Mouse (Mus musculus) kidney, embryonic 16.5 days (tissue): ENCODE data around the gene Rpgrip1. TPM values are rescaled to one million over a fixed set of nuclear protein-coding genes. Genes with fewer than 3 reads are reported as not detected.

Experiments
- ATAC-seq: fragments of 200-750 bp; cut with Nextera tagmentation; 2 replicates; pipeline ENCODE4 v1.8.0; 2017; ENCODE audit warnings: moderate TSS enrichment; ENCODE audit not compliant: low FRiP score, low TSS enrichment
- H3K27ac ChIP-seq: fragments of 300-500 bp; sonication (generic); 2 replicates; pipeline ENCODE4 v1.5.1; 2014; ENCODE audit warnings: low read length
- H3K27me3 ChIP-seq: fragments of 300-500 bp; sonication (generic); 2 replicates; pipeline ENCODE4 v1.6.1; 2014; ENCODE audit warnings: low read length, control low read depth, mixed read lengths; ENCODE audit not compliant: insufficient read depth
- H3K36me3 ChIP-seq: fragments of 300-500 bp; sonication (generic); 2 replicates; pipeline ENCODE4 v1.6.1; 2014; ENCODE audit warnings: low read length, control low read depth, mixed read lengths; ENCODE audit not compliant: insufficient read depth
- H3K4me1 ChIP-seq: fragments of 300-500 bp; sonication (generic); 2 replicates; pipeline ENCODE4 v1.6.1; 2014; ENCODE audit warnings: low read length, control low read depth, mixed read lengths; ENCODE audit not compliant: insufficient read depth
- H3K4me2 ChIP-seq: fragments of 300-500 bp; sonication (generic); replicated peaks from 2 replicates; pipeline ENCODE4 v1.6.1; 2014; ENCODE audit warnings: low read depth, low read length
- H3K4me3 ChIP-seq: fragments of 300-500 bp; sonication (generic); 2 replicates; pipeline ENCODE4 v1.5.1; 2014; ENCODE audit warnings: mild to moderate bottlenecking, low read length
- H3K9ac ChIP-seq: fragments of 300-500 bp; sonication (generic); replicated peaks from 2 replicates; pipeline ENCODE4 v1.6.1; 2014; ENCODE audit warnings: low read length
- H3K9me3 ChIP-seq: fragments of 300-500 bp; sonication (generic); 2 replicates; pipeline ENCODE4 v1.6.1; 2016; ENCODE audit warnings: low read length, control low read depth
- WGBS: fragments of 180-500 bp; shearing (Covaris S2); extraction: QIAGEN DNeasy Blood & Tissue Kit; methylation state at CpG from one replicate; pipeline ENCODE4 v1.1.7; 2014; 5-methylcytosine and 5-hydroxymethylcytosine counted together
- polyA plus RNA-seq: library from polyadenylated mRNA; unstranded; fragments of >200 nt; fragmentation: Nextera tagmentation; extraction: Ambion mirVana; gene quantifications from 2 replicates; pipeline ENCODE4 v1.2.1, GENCODE M21; 2015

Gene Rpgrip1
- polyA plus RNA-seq, 1 experiment from 2014 or later = 67.4 TPM

DNA sequence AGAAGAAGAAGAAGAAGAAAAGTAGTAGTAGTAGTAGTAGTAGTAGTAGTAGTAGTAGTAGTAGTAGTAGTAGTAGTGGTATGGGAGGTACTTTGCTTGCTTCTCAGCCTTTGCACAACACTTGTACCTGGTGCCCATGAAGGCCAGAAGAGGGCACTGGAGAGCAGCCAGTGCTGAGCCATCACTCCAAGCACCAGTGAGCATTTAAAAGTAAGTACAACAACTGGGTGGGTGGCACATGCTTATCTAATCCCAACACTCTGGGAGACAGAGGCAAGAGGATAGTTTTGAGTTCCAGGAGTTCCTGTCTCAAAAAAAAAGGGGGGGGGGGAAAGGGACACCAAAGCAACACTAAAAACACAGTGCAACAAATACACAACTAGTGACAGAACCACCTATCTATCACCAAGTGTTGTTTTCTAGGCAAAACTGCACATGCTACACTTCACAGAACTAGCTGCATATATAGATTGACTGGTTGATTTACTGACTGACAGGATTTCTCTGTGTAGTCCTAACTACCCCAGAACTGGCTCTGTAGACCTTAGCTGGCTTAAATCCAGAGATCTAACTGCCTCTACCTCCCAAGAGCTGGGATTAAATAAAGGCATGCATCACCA, 80.3 kb downstream of the Rpgrip1 start:
- H3K27me3 ChIP-seq = no peaks in the 10 kb centered on the region
- no peak overlapping the region for H3K4me2 ChIP-seq
- peaks cover 9% of the 10 kb centered on the region for H3K4me1 ChIP-seq
- 0 out of 2 replicates have a peak, but pooled peaks cover 9% of the 10 kb centered on the region for H3K36me3 ChIP-seq
- no peak overlapping the region for H3K9ac ChIP-seq
- H3K4me3 ChIP-seq = no peak overlapping the region
- H3K27ac ChIP-seq = no peak overlapping the region
- H3K9me3 ChIP-seq = no peaks in the 10 kb centered on the region
- ATAC-seq = 0 out of 2 replicates have a peak, but pooled peaks have one; percentile 42

DNA sequence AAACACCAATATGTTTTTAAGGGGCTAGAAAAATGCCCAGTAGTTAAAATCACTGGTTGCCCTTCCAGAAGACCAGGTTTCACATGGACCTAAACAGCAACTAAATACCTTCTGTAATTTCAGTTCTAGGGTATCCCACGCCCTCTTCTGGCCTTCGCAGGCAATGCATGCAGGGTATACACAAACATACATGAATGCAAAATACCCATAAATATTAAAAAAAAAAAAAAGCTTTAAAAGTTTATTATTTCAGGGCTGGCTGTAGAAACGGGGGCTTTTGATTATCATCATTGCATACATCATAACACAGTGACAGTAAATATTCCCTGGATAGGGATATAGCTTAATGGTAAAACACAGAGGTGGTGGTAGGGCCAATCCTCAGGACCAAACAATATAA, 85.2 kb downstream of the Rpgrip1 start:
- Histone ChIP-seq H3K9me3 (no peaks in the 10 kb centered on the region), H3K27ac (no peak overlapping the region), H3K9ac (no peak overlapping the region), H3K27me3 (no peaks in the 10 kb centered on the region), H3K4me1 (peaks cover 17% of the 10 kb centered on the region), H3K4me2 (peak overlapping the region; percentile 86), H3K36me3 (peaks cover 23% of the 10 kb centered on the region), H3K4me3 (peak overlapping the region; percentile 99)
- ATAC-seq = no peak
- whole genome bisulfite sequencing = 11% methylated on average over 3 of the region's 3 CpGs

DNA sequence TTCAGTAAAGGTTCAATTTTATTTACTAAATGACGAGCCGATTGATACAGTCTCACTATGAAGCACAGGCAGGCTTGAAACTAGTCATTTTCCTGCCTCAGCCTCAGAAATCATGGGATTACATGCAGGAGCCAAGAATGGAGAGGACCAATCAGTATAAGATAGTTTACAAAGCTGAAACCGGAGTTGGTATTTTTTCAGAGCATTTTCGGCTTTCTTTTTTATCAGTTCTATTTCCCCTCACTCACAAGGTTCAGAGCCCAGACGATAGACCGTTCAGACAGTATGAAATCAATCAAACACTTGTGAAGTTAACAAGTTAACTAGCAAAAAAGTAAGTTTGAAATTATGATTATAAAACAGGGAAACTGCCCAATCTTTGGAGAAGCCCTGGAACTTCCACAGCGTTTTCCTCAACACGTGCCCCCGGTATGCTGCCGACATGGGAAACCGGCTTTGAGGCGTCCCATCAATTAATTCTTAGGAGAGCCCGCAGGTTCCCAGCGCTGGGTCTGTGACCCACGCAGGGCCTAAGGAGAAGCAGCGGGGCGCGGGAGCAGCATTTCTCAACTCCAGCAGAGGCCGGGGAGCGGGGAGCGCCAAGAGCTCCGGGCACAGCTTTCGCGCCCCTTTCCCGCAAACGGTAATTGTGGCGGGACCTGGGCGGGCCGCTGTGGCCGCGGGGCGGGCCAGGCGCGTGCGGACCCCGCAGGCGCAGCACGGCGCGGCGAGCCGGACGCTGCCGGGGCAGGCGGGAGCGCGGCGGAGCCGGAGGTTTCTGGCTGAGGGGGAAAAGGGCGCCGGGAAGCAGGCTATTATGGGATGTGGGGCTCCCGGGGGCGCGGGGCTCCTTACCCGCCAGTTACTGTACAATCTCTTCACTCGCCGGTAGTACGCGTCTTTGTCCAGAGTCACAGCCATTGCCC, 86.0 kb downstream of the Rpgrip1 start:
- WGBS = under 1% methylated on average over 47 of the region's 59 CpGs
- Histone ChIP-seq H3K4me2 (peak overlapping the region; percentile 86), H3K9me3 (no peaks in the 10 kb centered on the region), H3K9ac (peak overlapping the region; percentile 98), H3K27me3 (no peaks in the 10 kb centered on the region), H3K27ac (peak overlapping the region; percentile 99), H3K36me3 (peaks cover 28% of the 10 kb centered on the region), H3K4me3 (peak overlapping the region; percentile 99), H3K4me1 (peaks cover 17% of the 10 kb centered on the region)
- ATAC-seq = peak; percentile 7; the same call in 1 of the 2 replicates

DNA sequence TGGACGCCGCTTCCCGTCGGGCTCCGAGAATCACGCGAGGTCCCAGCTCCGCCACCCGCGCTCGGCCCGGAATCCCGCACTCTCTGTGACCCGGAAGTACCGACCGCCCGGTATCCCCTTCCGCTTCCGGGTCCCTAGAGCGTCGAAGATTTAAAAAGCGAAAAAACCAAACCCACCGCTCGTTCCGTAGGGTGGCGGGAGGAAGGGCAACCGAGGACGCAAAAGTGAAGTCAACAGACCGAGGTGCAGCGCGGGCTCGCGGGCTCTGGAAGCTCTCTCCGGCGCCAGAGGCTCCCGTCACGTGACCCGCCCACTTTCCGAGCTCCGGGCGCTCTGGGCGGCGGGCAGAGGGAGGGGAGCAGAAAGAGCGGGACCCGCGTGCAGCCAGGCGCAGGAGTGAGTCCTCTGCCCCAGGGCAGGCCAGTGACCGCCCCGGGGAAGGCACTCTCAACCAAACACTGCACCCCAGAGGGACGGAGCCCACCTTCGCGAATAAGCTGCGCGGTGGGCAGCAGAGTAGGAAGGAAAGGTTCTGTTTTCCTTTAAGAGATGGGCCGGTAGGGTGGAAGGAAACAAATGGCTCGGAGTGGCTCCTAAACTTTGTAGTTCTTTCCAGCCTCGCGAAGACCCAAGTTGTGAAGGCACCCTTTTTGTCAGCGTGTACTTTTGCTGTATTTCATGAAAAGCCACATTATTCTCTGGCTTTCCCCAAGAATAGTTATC, 86.8 kb downstream of the Rpgrip1 start, which contains the start of gene Supt16:
Gene Supt16 (minus strand): TSS at position 261 of the 723 bp plus-strand sequence.
- Histone ChIP-seq H3K4me2 (peak within 1 kb of the TSS; percentile 86), H3K9ac (peak within 1 kb of the TSS; percentile 98), H3K36me3 (peaks cover 29% of the 10 kb centered on the region), H3K27me3 (no peaks in the 10 kb centered on the region), H3K27ac (peak within 1 kb of the TSS; percentile 99), H3K9me3 (no peaks in the 10 kb centered on the region), H3K4me3 (peak within 1 kb of the TSS; percentile 99), H3K4me1 (peaks cover 17% of the 10 kb centered on the region)
- under 1% methylated on average over 58 of the region's 59 CpGs for WGBS
- peak; percentile 95 for ATAC-seq

GRCm38 (mm10) chr14:52198141-52198540, 87.6 kb downstream of the Rpgrip1 start:
- H3K36me3 ChIP-seq = peaks cover 28% of the 10 kb centered on the region
- peak overlapping the region; percentile 86 for H3K4me2 ChIP-seq
- no peak overlapping the region for H3K27ac ChIP-seq
- no peaks in the 10 kb centered on the region for H3K27me3 ChIP-seq
- H3K4me3 ChIP-seq = peak overlapping the region; percentile 99; the same call in 1 of the 2 replicates
- no peak for ATAC-seq
- peaks cover 17% of the 10 kb centered on the region for H3K4me1 ChIP-seq
- no peaks in the 10 kb centered on the region for H3K9me3 ChIP-seq
- 20% methylated on average over 3 of the region's 3 CpGs for WGBS
- H3K9ac ChIP-seq = peak overlapping the region; percentile 46; the same call in 1 of the 2 replicates

DNA sequence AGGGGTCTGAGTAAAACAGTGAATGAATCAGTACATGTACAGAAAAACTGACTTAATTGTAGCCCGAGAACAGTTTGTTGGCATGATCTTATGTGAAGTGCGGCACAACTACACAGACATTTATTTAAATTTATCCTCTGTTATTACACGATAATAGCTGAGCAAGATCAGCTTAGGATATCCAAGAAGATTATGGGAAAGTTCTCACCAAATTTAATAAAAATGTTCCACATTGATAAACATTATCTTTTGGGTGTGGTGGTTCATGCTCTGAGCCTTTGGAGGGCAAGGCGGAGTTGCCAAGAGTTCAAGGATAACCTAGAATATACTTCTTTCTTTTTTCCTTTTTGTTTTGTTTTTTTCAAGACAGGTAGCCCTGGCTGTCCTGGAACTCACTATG, 88.9 kb downstream of the Rpgrip1 start:
- H3K9me3 ChIP-seq = no peaks in the 10 kb centered on the region
- H3K4me2 ChIP-seq = no peak overlapping the region
- 93% methylated on average over 4 of the region's 4 CpGs for WGBS
- H3K4me3 ChIP-seq = no peak overlapping the region
- H3K27me3 ChIP-seq = no peaks in the 10 kb centered on the region
- no peak for ATAC-seq
- no peak overlapping the region for H3K9ac ChIP-seq
- H3K4me1 ChIP-seq = peaks cover 17% of the 10 kb centered on the region
- H3K36me3 ChIP-seq = peaks cover 38% of the 10 kb centered on the region
- H3K27ac ChIP-seq = no peak overlapping the region

Other genes with a start within 250 kb of the Rpgrip1 start
- 49.1 and 57.3 TPM in 2 replicates for gene Mettl17, start 225.9 kb upstream of the Rpgrip1 start, polyA plus RNA-seq
- 0.30 and 0.50 TPM in 2 replicates for gene Slc39a2, start 217.8 kb upstream of the Rpgrip1 start, polyA plus RNA-seq
- 52.0 and 59.5 TPM in 2 replicates for gene Ndrg2, start 196.5 kb upstream of the Rpgrip1 start, polyA plus RNA-seq
- not detected in 2 replicates for gene Tppp2, start 192.3 kb upstream of the Rpgrip1 start, polyA plus RNA-seq
- not detected in 2 replicates for gene Rnase13, start 187.9 kb upstream of the Rpgrip1 start, polyA plus RNA-seq
- 92.1 and 97.8 TPM in 2 replicates for gene Arhgef40, start 126.0 kb upstream of the Rpgrip1 start, polyA plus RNA-seq
- 1.0 and 1.6 TPM in 2 replicates for gene Tmem253, start 95.0 kb upstream of the Rpgrip1 start, polyA plus RNA-seq
- 38.9 and 39.2 TPM in 2 replicates for gene Zfp219, start 90.0 kb upstream of the Rpgrip1 start, polyA plus RNA-seq
- gene Olfr221, start 68.2 kb upstream of the Rpgrip1 start, polyA plus RNA-seq = not detected in 2 replicates
- gene Hnrnpc, start 6.7 kb upstream of the Rpgrip1 start, polyA plus RNA-seq = 659 and 687 TPM in 2 replicates
- gene Supt16, start 86.7 kb downstream of the Rpgrip1 start, polyA plus RNA-seq = 51.1 and 60.0 TPM in 2 replicates
- 27.5 and 34.9 TPM in 2 replicates for gene Chd8, start 147.1 kb downstream of the Rpgrip1 start, polyA plus RNA-seq
- gene Tox4, start 168.4 kb downstream of the Rpgrip1 start, polyA plus RNA-seq = 43.6 and 46.2 TPM in 2 replicates
- 23.3 and 24.4 TPM in 2 replicates for gene Rab2b, start 168.8 kb downstream of the Rpgrip1 start, polyA plus RNA-seq
- 51.7 and 57.0 TPM in 2 replicates for gene Mettl3, start 194.4 kb downstream of the Rpgrip1 start, polyA plus RNA-seq
- gene Sall2, start 218.1 kb downstream of the Rpgrip1 start, polyA plus RNA-seq = 39.1 and 46.0 TPM in 2 replicates
- gene Olfr1513, start 245.7 kb downstream of the Rpgrip1 start, polyA plus RNA-seq = not detected in 2 replicates